Mouse (Mus musculus) frontal cortex, postnatal 10 days (tissue): ENCODE measurements around the gene Med18.

Source experiments
- DNase-seq, 2 experiments: peaks; one replicate each; pipeline ENCODE4 v3.0.0; 2022; ENCODE audit warnings: low spot score in 2 of 2, mixed read lengths in 1 of 2

Gene Med18

GRCm38 (mm10) chr4:132463430-132464254 lies at the start of gene Med18:
Gene Med18 (minus strand): TSS chr4:132463921.
- DNase-seq: peak; percentile 90 to 93

DNA sequence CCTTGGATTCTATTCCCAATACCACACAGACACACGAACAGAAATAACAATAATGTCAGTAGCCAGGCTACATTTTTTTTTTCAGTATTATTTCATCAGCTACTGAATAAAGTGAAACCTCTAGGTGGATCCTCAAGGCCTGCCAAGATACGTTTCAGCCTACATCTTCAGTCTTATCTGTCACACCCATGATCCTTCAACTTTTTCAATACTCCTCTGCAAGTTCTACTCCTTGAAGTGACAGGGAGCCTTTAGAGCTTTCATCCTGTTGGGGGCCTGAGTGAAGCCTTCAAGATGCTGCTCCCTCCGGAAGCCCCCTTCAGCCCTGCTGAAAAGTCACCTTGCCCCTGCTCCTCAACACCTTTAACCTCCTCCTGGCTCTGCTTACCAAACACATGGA lies 48.4 kb upstream of the Med18 start:
- no peak for DNase-seq

DNA sequence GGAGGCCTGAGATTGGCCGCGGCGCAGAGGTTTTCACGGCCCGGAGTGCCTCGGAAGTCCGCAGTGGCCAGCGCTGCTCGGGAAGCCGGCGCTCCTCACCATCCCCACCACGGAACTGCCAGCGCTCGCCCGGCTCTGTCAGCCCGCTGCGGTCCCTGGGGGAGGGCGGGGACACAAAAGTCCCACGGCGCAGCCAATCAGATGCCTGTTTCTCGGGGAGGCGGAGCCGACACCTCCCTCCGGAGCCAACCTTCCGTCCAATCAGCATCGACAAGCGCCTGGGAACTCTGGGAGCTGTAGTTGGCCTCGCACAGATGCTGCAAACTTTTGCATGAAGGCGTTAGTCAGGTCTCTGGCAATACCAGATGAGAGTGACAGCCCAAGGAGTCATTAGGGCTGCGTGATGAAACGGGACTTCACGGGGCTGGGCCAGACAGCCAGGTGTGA lies 46.7 kb upstream of the Med18 start, which contains the start of gene Sesn2:
Gene Sesn2, minus strand, starts transcription at position 150 of the 447 bp plus-strand sequence.
- DNase-seq: peak; percentile 95 to 97

GRCm38 (mm10) chr4:132509621-132510296 lies 46.0 kb upstream of the Med18 start:
- DNase-seq: peak; percentile 70 to 76

GRCm38 (mm10) chr4:132507210-132507609 lies 43.5 kb upstream of the Med18 start:
- DNase-seq: no peak

- DNase-seq: no peak
Measured at GRCm38 (mm10) chr4:132506250-132506649, 42.5 kb upstream of the Med18 start.

GRCm38 (mm10) chr4:132505800-132506199 lies 42.1 kb upstream of the Med18 start:
- no peak for DNase-seq

GRCm38 (mm10) chr4:132505034-132505738 lies 41.5 kb upstream of the Med18 start:
- no peak for DNase-seq

DNA sequence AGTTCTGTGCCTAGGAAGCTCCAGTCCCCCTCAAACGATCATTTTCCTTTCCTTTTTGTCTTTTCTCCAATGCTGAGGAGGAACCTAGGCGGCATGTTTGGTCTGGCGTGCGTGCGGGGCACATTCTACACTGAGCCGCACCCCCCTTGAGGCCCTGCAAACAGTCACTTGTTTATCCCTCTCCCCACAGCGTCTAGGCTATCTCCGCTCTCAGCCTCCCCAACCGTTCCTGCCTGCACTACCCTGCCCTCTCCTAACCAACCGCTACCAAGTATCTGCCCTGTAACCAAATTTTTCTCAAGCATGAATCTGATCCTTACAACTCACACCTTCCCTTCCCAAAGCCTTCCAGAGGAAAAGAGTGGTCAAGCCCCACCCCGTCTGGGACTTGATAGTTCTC lies 39.6 kb upstream of the Med18 start:
- DNase-seq: no peak

DNA sequence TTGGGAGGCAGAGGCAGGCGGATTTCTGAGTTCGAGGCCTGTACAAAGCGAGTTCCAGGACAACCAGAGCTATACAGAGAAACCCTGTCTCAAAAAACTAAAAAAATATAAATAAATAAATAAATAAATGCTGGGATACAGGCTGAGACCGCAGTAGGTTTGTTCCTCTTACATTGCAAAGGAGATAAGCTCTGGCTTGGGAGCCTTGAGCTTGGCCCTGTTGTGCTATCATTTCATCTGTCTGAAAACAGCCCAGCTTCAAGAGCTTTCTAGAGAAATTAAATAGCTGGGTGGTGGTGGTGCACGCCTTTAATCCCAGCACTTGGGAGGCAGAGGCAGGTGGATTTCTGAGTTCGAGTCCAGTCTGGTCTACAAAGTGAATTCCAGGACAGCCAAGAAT lies 37.9 kb upstream of the Med18 start:
- no peak for DNase-seq

DNA sequence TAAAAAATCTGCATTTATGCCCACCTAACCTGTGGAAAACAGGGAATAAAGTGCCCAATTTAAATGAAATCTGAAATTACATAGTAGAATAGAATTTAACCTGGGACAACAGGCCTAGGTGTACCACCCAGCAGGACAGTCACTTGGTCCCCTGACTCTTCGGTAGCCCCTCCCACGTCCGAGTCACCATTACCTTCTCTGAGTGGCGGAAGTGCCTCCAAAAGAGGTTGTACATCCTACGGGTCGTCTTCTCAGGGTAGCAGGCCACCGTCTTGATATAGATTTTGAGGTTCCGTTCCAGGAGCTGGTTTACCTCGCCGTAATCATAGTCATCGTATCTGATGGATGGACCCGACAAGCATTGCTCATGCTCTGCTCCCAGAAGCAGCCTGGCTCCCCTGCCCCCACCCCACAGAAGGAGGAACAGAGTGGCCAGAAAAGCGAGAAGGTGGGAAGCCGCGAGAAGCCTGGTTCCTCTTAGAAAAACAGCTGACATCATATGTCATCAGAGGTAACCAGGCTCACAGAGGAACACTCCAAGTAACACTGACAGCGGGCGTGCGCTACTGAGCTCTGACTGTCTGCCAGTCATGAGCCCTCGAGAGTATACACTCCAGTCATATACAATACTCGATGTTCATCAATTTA lies 30.7 kb upstream of the Med18 start:
- DNase-seq: no peak

DNA sequence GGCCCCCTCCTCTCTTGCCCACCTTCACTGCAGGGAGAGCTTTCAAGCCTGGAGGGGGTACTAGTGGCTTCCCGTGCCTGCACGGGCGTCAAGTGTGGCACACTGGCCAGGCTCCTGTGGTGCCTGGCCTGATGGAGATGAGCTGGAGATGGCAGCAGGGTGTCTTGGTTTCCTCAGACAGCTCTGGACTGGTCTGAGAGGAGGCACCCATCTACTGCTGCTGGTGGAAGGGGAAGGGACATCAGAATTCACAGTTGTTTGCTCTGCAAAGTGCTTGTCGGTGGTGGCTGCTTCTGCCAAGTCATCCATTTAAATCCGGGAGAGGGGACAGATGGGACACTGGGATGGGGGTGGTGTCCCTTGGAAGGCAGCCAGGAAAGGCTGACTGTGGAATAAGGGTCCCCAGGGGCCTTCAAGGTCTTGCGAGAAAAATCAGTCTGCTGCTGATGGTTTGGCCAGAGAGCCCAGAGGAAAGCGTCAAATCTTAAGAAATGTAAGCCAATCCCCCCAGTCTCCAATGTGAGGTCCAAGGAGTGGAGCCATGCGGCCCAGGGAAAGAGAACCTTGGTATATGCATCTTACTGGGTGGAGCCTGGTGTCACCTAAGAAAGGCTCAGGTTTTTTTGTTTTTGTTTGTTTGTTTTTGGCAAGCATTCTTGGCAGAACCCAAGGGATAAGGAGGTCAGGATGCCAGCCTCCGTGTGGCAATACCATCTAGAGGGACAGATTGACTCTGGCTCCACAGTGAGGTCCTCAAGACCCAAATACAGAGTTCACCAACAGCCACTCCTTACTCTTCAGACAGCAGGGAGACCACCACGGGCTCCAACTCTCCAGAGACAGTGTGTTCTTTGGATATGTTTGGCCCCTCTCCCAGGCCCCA lies 28.7 kb upstream of the Med18 start:
- DNase-seq: no peak

GRCm38 (mm10) chr4:132491748-132492147 lies 28.0 kb upstream of the Med18 start:
- no peak for DNase-seq

GRCm38 (mm10) chr4:132491057-132491456 lies 27.3 kb upstream of the Med18 start:
- DNase-seq: no peak

GRCm38 (mm10) chr4:132490273-132491010 lies 26.7 kb upstream of the Med18 start:
- no peak for DNase-seq

- DNase-seq: no peak
Measured at GRCm38 (mm10) chr4:132488976-132489375, 25.3 kb upstream of the Med18 start.

DNA sequence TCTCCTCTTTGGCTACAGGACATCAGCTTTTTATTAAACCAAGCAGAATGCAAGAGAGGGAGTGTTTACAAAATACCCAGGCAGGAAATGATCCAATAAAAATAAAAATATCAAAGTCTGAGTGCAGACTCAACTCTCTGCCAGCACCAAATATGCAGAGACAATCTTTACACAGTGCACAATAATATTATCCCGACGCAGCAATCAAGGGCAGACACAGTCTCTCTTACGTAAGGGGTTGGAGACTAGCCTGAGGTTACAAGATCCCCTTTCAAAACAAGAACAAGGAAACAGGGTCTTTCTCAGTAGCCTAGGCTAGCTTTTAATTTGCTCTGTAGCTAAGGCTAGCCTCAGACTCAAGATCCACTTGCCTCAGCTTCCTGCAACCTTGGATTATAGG lies 24.8 kb upstream of the Med18 start:
- no peak for DNase-seq

GRCm38 (mm10) chr4:132484820-132485219 lies 21.1 kb upstream of the Med18 start:
- DNase-seq: no peak

DNA sequence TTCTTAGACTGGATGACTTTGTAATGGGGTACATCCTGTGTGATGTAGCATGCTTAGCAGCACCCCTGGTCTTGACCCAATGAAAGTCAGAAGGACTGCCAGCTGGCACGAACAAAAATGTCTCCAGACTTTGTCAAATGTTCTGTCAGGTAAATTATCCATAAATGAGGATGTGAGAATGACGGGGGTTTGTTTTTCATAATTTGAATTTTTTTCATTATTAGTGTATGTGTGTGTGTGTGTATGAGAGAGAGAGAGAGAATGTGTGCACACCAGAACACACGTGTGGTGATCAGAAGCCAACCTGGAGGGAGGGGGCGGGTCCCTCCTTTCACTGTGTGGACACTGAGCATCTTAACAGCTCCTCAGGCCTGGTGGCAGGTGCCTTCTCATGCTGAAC lies 20.5 kb upstream of the Med18 start:
- no peak for DNase-seq

GRCm38 (mm10) chr4:132482956-132483608 lies 19.4 kb upstream of the Med18 start:
- no peak for DNase-seq
